In the genomic region with DNA sequence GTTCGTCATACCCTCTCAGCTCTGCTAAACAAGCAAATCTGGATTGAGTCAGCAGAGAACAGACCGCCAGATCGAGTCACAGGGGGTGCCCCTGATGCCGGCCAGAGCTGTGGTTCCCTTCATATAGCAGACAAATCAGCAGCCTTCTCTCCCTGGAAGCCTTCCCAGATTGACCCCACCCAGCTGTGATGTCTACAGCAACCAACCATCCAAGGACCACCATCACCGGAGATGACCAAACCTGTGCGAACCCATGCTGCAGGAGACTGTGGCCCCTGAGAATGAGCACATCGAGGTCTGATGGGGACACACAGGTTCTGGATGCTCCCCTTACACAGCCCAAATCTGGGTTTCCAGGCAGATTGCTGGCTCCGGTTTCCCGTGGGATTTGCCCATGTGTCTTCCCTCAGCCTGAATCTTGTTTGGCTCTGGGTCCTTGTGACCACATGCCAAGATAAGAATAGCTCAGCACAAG, we compare ENCODE assay signal across 7 mouse cellular contexts. TPM values are rescaled to one million over a fixed set of nuclear protein-coding genes. Genes with fewer than 3 reads are reported as not detected.
DNase-seq lines count a peak whose midpoint lies in the region; ATAC-seq and TF ChIP-seq lines count a peak whose summit lies in the region.

No protein-coding gene starts in this region.

- peak; percentile 42 for DNase-seq in right cerebral cortex, adult 18-20 months
- no peak for DNase-seq in right cerebral cortex, postnatal 14 days
- no peak for DNase-seq in forebrain, embryonic 11.5 days (ENCODE audit: low spot score)
- peak; percentile 50 to 68 for DNase-seq in layer of hippocampus, postnatal 36 days
- DNase-seq in spleen, postnatal 14 days (ENCODE audit: low spot score in 2 of 2) = no peak
- DNase-seq in gastrocnemius, postnatal 36 days = no peak

- peak overlapping the region; percentile 89 for H3K9ac ChIP-seq in forebrain, embryonic 11.5 days (ENCODE audit: low read length)

- peak overlapping the region; percentile 85; the same call in 1 of the 2 replicates for H3K4me3 ChIP-seq in forebrain, embryonic 11.5 days (ENCODE audit: low read depth, low read length)
- H3K4me3 ChIP-seq in myocyte = peak overlapping the region; percentile 47

- no peak for TF ChIP-seq POLR2A in myocyte (IDR thresholded peaks at IDR 0.05; ENCODE audit: insufficient read length, low read depth)

- intact Hi-C loops in gastrocnemius, postnatal 36 days (cut with DNase I) = no loop called here

- no peaks in the 10 kb centered on the region for H3K36me3 ChIP-seq in forebrain, embryonic 11.5 days (ENCODE audit: control insufficient read depth, insufficient read depth, low read length)
- H3K36me3 ChIP-seq in myocyte (ENCODE audit: control insufficient read depth, insufficient read depth) = no peaks in the 10 kb centered on the region

- H3ac ChIP-seq in myocyte (ENCODE audit: control insufficient read depth, insufficient read length) = peak overlapping the region; percentile 86

- no peak overlapping the region for H3K27ac ChIP-seq in forebrain, embryonic 11.5 days (ENCODE audit: low read depth, low read length)

- WGBS in forebrain, embryonic 11.5 days = 72% methylated on average over 9 of the region's 9 CpGs

- peaks cover 19% of the 10 kb centered on the region for H3K79me2 ChIP-seq in myocyte (ENCODE audit: control insufficient read depth, insufficient read depth)

- ATAC-seq in forebrain, embryonic 11.5 days (replicated peaks; ENCODE audit: low FRiP score) = no peak

- H3K9me3 ChIP-seq in forebrain, embryonic 11.5 days (ENCODE audit: control insufficient read depth, low read length) = no peaks in the 10 kb centered on the region

- peak overlapping the region; percentile 95 for H3K4me2 ChIP-seq in forebrain, embryonic 11.5 days (ENCODE audit: low read depth, low read length, severe bottlenecking)
- H3K4me2 ChIP-seq in myocyte (ENCODE audit: low read depth) = peak overlapping the region; percentile 93

- H3K27me3 ChIP-seq in forebrain, embryonic 11.5 days (ENCODE audit: control insufficient read depth, insufficient read depth, low read length) = no peaks in the 10 kb centered on the region
- H3K27me3 ChIP-seq in myocyte (ENCODE audit: control insufficient read depth, insufficient read depth, insufficient read length) = no peaks in the 10 kb centered on the region

- peaks cover 5% of the 10 kb centered on the region; the same call in 1 of the 2 replicates for H3K4me1 ChIP-seq in forebrain, embryonic 11.5 days (replicated peaks; ENCODE audit: control insufficient read depth, insufficient read depth, low read length)

TF ChIP-seq in myocyte, 11 proteins besides CTCF, POLR2A, EP300 and RAD21:
- TF ChIP-seq USF1 (IDR thresholded peaks at IDR 0.05; ENCODE audit: low read depth) (no peak), TCF3 (IDR thresholded peaks at IDR 0.05; ENCODE audit: insufficient read length, low read depth) (no peak), CEBPB (IDR thresholded peaks at IDR 0.05; ENCODE audit: insufficient read depth, poor library complexity, severe bottlenecking) (no peak), E2F4 (IDR thresholded peaks at IDR 0.05; ENCODE audit: insufficient read depth) (no peak), MYOD1 (IDR thresholded peaks at IDR 0.05; ENCODE audit: control insufficient read depth in 1 of 3, insufficient read length in 2 of 3, low read depth in 2 of 3) (no peak), SRF (IDR thresholded peaks at IDR 0.05; ENCODE audit: control insufficient read depth, insufficient read length, low read depth) (no peak), TCF12 (IDR thresholded peaks at IDR 0.05; ENCODE audit: insufficient read depth, poor library complexity, severe bottlenecking) (no peak)

RNA-seq across cellular contexts. Expression of gene Plbd2, which starts 1.2 kb away (rescaled TPM):
- 29.8 and 31.2 TPM in 2 replicates for polyA plus RNA-seq in forebrain, embryonic 11.5 days (2014; fragmentation: Nextera tagmentation; extraction: Ambion mirVana)
- total RNA-seq in layer of hippocampus, postnatal 36 days (2021) = 10 to 100 TPM; 56.8 to 58.7 TPM
- polyA plus RNA-seq in myocyte (2012; fragmentation: generic; extraction: Trizol) = 75.3 TPM
- 10 to 100 TPM; 28.0 to 41.3 TPM for total RNA-seq in gastrocnemius, postnatal 36 days (2021)

RNA-seq across cellular contexts. Expression of gene Slc8b1, which starts 8.8 kb away (rescaled TPM):
- polyA plus RNA-seq in forebrain, embryonic 11.5 days (2014; fragmentation: Nextera tagmentation; extraction: Ambion mirVana) = 2.9 and 3.3 TPM in 2 replicates
- total RNA-seq in layer of hippocampus, postnatal 36 days (2021) = 1 to 10 TPM; 7.6 to 8.7 TPM
- polyA plus RNA-seq in myocyte (2012; fragmentation: generic; extraction: Trizol) = 19.6 TPM
- total RNA-seq in gastrocnemius, postnatal 36 days (2021) = 1 to 10 TPM; 7.9 to 9.7 TPM

RNA-seq across cellular contexts. Expression of gene Sds, which starts 25.9 kb away (rescaled TPM):
- not detected in 2 replicates for polyA plus RNA-seq in forebrain, embryonic 11.5 days (2014; fragmentation: Nextera tagmentation; extraction: Ambion mirVana)
- not detected for total RNA-seq in layer of hippocampus, postnatal 36 days (2021)
- not detected for polyA plus RNA-seq in myocyte (2012; fragmentation: generic; extraction: Trizol)
- total RNA-seq in gastrocnemius, postnatal 36 days (2021) = under 1 TPM in 1 of 2 experiments, not detected in 1; 0.20 TPM

RNA-seq across cellular contexts. Expression of gene Sdsl, which starts 29.6 kb away (rescaled TPM):
- 4.5 and 6.0 TPM in 2 replicates for polyA plus RNA-seq in forebrain, embryonic 11.5 days (2014; fragmentation: Nextera tagmentation; extraction: Ambion mirVana)
- total RNA-seq in layer of hippocampus, postnatal 36 days (2021) = 1 to 10 TPM; 6.9 to 8.3 TPM
- 1.4 TPM for polyA plus RNA-seq in myocyte (2012; fragmentation: generic; extraction: Trizol)
- total RNA-seq in gastrocnemius, postnatal 36 days (2021) = under 1 TPM; 0.59 to 0.77 TPM

Comparison
In these comparisons a context has a peak if more than half of its experiments do, and no peak if none do; other contexts are left out.
1. DNase-seq: peak in right cerebral cortex, adult 18-20 months (single experiment) and layer of hippocampus, postnatal 36 days (2 of 2); none in right cerebral cortex, postnatal 14 days (single experiment), forebrain, embryonic 11.5 days (single experiment), spleen, postnatal 14 days (0 of 2) and gastrocnemius, postnatal 36 days (0 of 2).